Mouse (Mus musculus) liver, adult (tissue): Measurements from ENCODE around the gene Ccs.

ENCODE experiments used
- GATA4 ChIP-seq: IDR thresholded peaks from 2 replicates; pipeline ENCODE4 v1.6.1; 2014; ENCODE audit warnings: mild to moderate bottlenecking, low read length; ENCODE audit not compliant: insufficient replicate concordance

Gene Ccs

GRCm38 (mm10) chr19:4845846-4846245 lies 6.7 kb upstream of the Ccs start:
- no peak for TF ChIP-seq GATA4

DNA sequence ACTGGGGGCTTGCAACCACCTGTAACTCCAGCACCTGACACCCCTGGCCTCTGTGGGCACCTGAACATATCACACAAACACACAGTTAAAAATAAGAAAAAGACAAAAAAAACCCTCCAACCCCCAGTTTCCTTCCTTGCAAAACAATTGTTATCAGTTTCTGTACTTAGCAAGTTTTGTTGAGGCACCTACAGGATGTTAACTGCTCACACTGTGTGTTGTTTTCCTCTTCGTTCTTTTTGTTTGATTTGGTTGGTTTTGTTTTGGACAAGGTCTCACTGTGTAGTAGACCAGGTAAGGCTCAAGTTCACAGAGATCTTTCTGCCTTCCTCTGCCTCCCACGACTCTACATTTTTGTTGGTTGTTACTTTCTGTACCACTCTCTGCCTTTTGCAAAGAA lies 3.5 kb upstream of the Ccs start:
- no peak for TF ChIP-seq GATA4

- TF ChIP-seq GATA4 = no peak
Measured at GRCm38 (mm10) chr19:4840848-4841247, 1.7 kb upstream of the Ccs start.

- no peak for TF ChIP-seq GATA4
Measured at GRCm38 (mm10) chr19:4838526-4839140, 499 bp downstream of the Ccs start.

DNA sequence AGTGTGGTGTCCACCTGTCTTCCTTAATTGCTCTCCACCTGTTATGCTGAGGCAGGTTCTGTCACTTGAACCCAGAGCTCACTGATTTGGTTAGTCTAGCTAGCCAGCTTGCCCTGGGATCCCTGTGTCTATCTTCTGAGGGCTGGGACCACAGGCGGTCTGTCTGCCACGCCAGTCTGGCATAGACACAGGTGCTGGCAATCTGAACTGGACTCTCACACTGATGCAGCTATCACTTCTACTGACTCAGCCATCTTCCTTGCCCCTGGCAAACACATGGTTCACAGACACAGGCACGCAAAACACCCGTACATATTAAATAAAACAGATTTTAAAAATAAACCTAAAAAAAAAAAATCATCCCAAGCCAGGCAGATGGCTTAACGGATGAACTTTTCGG lies 2.1 kb downstream of the Ccs start:
- TF ChIP-seq GATA4 = no peak

GRCm38 (mm10) chr19:4836096-4836495 lies 3.0 kb downstream of the Ccs start:
- TF ChIP-seq GATA4 = no peak

DNA sequence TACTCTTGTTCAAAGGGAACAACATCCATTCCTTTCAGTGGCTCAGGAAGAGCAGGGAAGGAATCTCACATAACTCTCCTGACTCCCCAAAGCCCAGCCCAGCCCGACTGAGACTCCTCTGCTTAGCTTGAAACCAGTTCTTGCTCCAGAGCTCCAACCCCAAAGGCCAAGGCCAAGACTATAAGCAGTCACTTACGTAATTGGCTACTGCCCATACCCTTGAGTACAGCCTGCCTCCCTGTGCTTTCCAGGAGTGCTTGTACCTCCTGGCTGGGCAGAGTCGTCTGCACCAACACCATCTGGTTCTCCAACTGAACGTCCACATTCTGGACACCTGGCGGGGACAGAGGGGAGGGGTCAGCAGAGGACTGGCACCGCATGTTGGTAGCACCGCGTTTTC lies 5.2 kb downstream of the Ccs start:
- TF ChIP-seq GATA4 = no peak

DNA sequence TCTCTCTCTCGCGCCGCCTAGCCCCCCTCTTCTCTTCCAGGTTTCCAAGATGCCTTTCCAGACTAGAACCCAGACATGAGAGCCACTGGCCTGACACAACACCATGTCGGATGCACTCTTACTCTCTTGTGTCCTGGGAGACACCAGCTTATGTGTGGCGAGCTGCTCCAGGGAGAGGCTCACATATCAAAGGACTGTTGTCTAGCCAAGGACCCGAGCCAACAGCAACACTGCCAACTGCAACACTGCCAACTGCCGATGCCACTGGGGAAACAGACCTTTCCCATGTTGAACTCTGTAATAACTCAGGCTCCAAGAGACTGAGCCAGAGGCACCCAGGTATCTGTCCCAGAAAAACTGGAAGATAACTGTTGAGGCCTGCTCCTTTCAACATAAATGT lies 10.0 kb downstream of the Ccs start:
- no peak for TF ChIP-seq GATA4

DNA sequence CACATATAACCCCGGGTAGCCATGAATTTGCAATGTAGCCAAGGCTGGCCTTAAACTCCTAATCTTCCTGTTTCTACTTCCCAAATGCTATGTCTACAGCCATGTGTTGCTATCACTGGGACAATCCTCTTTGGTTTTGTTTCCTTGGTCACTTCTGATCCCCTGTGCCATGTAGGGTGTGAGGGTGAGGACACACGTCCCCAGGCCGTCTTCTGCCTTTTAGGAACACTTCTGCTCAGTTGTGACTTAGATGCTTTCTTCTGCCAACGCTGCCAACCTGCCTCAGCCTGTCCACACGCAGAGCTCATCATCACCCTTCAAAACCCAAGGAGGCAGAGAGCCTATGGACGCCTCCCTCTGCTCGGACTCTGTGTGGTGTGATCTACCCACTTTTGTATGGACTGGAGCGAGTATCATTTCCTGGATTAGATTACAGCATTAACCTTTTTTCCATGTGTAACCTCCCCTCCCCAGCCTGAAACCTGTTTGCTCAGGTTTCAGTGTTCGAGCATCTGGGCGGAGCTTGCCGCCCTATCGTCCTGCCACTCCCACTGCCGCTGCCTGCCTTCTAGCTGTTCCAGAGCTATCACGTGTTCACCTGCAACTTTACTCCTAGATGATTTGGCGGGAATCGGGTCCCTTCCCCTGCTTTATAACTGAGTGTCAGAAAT lies 10.6 kb downstream of the Ccs start:
- TF ChIP-seq GATA4 = no peak

DNA sequence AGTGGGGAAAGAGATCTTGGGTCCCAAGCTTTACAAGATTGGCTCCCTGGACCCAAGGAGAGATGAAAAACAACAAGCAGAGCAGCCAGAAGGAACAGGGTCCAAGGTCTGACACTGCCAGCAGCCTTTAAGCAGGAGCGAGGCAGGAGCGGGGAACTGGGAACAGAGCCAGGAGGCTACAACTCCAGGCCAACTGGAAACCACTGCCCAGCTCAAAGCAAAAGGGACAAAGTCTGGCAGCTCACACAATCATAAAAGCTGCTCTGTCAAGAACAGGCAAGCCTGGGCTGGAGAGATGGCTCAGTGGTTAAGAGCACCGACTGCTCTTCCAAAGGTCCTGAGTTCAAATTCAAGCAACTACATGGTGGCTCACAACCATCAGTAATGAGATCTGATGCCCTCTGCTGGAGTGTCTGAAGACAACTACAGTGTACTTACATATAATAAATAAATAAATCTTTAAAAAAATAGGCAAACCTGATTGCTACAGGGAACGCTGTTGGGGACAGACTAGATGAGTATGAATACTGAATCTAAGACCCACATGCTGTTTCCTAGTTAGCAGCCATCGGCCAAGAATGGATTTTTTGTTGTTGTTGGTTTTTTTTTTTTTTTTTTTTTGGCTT lies 18.3 kb downstream of the Ccs start:
- no peak for TF ChIP-seq GATA4

GRCm38 (mm10) chr19:4817182-4817835 lies 21.8 kb downstream of the Ccs start:
- TF ChIP-seq GATA4 = no peak

DNA sequence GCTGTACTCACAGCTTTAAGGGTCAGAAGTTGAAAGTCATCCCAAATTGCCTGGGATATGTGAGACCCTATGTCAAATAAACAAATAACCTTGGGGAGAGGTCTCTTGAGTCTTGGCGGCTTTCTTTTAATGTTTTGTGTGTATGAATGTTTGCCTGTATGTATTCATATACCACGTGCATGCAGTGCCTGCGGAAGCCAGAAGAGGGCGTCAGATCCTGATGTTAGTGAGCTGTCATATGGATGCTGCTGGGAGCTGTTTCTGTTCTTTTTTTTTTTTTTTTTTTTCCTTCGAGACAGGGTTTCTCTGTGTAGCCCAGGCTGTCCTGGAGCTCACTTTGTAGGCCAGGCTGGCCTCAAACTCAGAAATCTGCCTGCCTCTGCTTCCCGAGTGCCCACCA lies 26.1 kb downstream of the Ccs start:
- no peak for TF ChIP-seq GATA4

DNA sequence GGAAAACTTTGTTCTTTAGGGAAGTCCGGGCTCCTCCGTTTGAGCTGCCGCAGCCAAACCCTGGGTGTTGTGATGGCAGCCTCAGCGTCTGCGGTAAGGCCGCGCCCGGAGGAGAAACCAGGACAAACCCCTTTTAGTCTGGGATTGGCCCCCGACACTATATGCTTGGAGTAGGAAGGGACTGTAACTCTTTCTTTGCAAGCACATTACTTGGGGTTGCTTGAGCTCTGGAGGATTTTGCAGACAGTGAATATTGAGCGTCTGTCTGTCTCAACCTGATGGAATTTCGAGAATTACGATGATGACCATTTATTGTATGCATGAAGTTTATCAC lies 27.3 kb downstream of the Ccs start:
- TF ChIP-seq GATA4 = no peak

DNA sequence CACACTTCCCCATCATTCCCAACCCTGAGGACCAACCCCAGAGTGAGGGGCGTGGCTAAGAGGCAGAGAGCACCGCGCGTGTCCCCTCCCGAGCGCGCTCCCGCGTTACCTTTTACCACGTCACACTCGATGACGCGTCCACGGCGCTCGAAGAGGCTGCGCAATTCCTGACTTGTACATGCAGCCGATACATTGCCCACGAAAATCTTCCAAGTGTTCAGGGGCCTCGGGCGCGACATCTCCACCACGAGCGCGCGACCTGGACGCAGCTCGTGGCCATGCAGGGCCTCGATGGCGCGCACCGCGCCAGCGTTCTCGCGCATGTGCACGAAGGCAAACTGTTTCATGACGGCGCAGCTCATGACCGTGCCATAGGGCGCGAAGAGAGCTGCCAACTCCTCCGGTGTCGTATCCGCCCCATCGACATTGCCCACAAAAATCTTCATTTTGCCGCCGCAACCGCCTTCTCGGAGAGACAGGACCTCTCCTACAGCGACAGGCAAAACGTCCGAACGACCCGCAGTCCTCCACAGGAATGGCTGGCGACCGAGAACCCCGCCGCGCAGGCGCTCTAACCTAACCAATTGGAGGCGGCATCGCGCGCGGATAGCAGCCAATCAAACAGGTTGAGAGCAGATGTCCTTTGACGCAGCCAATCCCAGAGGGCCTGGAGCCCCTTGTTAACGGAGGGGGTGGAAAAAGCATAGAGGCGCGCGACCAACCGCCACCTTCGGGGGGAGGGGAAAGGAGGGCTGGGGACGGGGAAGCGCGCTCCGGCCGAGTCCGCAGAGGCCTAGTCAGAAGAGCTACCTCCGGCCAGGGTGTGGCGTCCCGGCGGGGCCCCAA lies 27.8 kb downstream of the Ccs start, which contains the start of the genes Gm21992 and Rbm14:
TSS of gene Gm21992 (minus strand) at position 550 of the 846 bp plus-strand sequence.
TSS of gene Rbm14 (minus strand) at position 572 of the 846 bp plus-strand sequence.
- TF ChIP-seq GATA4 = no peak

DNA sequence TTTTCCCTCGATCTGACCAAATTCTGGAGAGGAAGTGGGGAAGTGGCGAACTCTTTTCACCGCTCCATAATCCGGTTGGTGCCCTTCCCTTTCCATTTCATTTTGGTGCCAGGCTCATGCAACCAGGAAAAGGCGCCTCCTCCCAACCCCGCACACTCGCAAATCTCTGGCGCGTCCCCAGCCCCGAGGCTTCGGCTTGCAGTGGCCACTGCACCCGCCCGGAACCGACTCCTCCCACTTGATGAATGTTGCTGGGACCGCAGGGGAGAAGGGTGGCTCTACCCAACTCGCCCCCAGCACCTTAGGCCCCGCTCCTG lies 28.4 kb downstream of the Ccs start:
- TF ChIP-seq GATA4 = no peak
